Mouse (Mus musculus) ovary, postnatal 10 days (tissue): ENCODE results near the gene Kctd21.

Experiments
- DNase-seq: peaks from one replicate; pipeline ENCODE4 v3.0.0; 2022; ENCODE audit warnings: low spot score

Gene Kctd21

GRCm38 (mm10) chr7:97348836-97349235 lies 16.7 kb downstream of the Kctd21 start:
- DNase-seq: no peak

GRCm38 (mm10) chr7:97349438-97349837 lies 17.3 kb downstream of the Kctd21 start:
- DNase-seq: no peak

GRCm38 (mm10) chr7:97350891-97351290 lies 18.8 kb downstream of the Kctd21 start:
- no peak for DNase-seq

GRCm38 (mm10) chr7:97351792-97352513 lies 19.8 kb downstream of the Kctd21 start:
- DNase-seq: no peak

- DNase-seq: no peak
Measured at GRCm38 (mm10) chr7:97353356-97353755, 21.2 kb downstream of the Kctd21 start.

GRCm38 (mm10) chr7:97355068-97355841 lies 23.1 kb downstream of the Kctd21 start:
- DNase-seq: no peak

- DNase-seq: no peak
Measured at GRCm38 (mm10) chr7:97356253-97356652, 24.1 kb downstream of the Kctd21 start.

- no peak for DNase-seq
Measured at GRCm38 (mm10) chr7:97356875-97357276, 24.7 kb downstream of the Kctd21 start.

- no peak for DNase-seq
Measured at GRCm38 (mm10) chr7:97357840-97358239, 25.7 kb downstream of the Kctd21 start.

GRCm38 (mm10) chr7:97358347-97358746 lies 26.2 kb downstream of the Kctd21 start:
- no peak for DNase-seq

GRCm38 (mm10) chr7:97360166-97360565 lies 28.0 kb downstream of the Kctd21 start:
- DNase-seq: no peak

GRCm38 (mm10) chr7:97360955-97361354 lies 28.8 kb downstream of the Kctd21 start:
- no peak for DNase-seq

- DNase-seq: no peak
Measured at GRCm38 (mm10) chr7:97361467-97361866, 29.3 kb downstream of the Kctd21 start.

- DNase-seq: no peak
Measured at GRCm38 (mm10) chr7:97365887-97366286, 33.8 kb downstream of the Kctd21 start.

- no peak for DNase-seq
Measured at GRCm38 (mm10) chr7:97375101-97375500, 43.0 kb downstream of the Kctd21 start.

GRCm38 (mm10) chr7:97375906-97376305 lies 43.8 kb downstream of the Kctd21 start:
- no peak for DNase-seq

- no peak for DNase-seq
Measured at GRCm38 (mm10) chr7:97379304-97379703, 47.2 kb downstream of the Kctd21 start.

- no peak for DNase-seq
Measured at GRCm38 (mm10) chr7:97380500-97381123, 48.5 kb downstream of the Kctd21 start.

GRCm38 (mm10) chr7:97382661-97383060 lies 50.5 kb downstream of the Kctd21 start:
- DNase-seq: no peak

GRCm38 (mm10) chr7:97383496-97384132 lies 51.5 kb downstream of the Kctd21 start:
- DNase-seq: no peak

- DNase-seq: no peak
Measured at GRCm38 (mm10) chr7:97386106-97386805, 54.1 kb downstream of the Kctd21 start.
